Mouse (Mus musculus) midbrain, embryonic 14.5 days (tissue): ENCODE measurements around the gene Tab1. TPM values are rescaled to one million over a fixed set of nuclear protein-coding genes. Genes with fewer than 3 reads are reported as not detected.

Source experiments
- ATAC-seq: fragments of 200-750 bp; cut with Nextera tagmentation; 2 replicates; pipeline ENCODE4 v1.8.0; 2017; ENCODE audit warnings: moderate number of reproducible peaks, moderate library complexity; ENCODE audit not compliant: low FRiP score, low TSS enrichment
- DNase-seq: peaks from one replicate; pipeline ENCODE4 v3.0.0-alpha.2; 2015
- H3K27ac ChIP-seq: fragments of 300-500 bp; sonication (generic); replicated peaks from 2 replicates; pipeline ENCODE4 v1.5.1; 2014; ENCODE audit warnings: mild to moderate bottlenecking, low read depth, low read length, moderate library complexity
- H3K27me3 ChIP-seq: fragments of 300-500 bp; sonication (generic); 2 replicates; pipeline ENCODE4 v1.6.1; 2014; ENCODE audit warnings: low read length, control low read depth, mixed read lengths; ENCODE audit not compliant: control insufficient read depth, insufficient read depth
- H3K36me3 ChIP-seq: fragments of 300-500 bp; sonication (generic); 2 replicates; pipeline ENCODE4 v1.6.1; 2014; ENCODE audit warnings: low read length, control low read depth; ENCODE audit not compliant: control insufficient read depth, insufficient read depth
- H3K4me1 ChIP-seq: fragments of 300-500 bp; sonication (generic); 2 replicates; pipeline ENCODE4 v1.6.1; 2014; ENCODE audit warnings: mild to moderate bottlenecking, antibody characterized with exemption, low read length, control low read depth; ENCODE audit not compliant: control insufficient read depth, insufficient read depth
- H3K4me2 ChIP-seq: fragments of 300-500 bp; sonication (generic); 2 replicates; pipeline ENCODE4 v1.6.1; 2014; ENCODE audit warnings: mild to moderate bottlenecking, low read length, moderate library complexity
- H3K4me3 ChIP-seq: fragments of 300-500 bp; sonication (generic); replicated peaks from 2 replicates; pipeline ENCODE4 v1.5.1; 2014; ENCODE audit warnings: low read depth, low read length
- H3K9ac ChIP-seq: fragments of 300-500 bp; sonication (generic); replicated peaks from 2 replicates; pipeline ENCODE4 v1.6.1; 2014; ENCODE audit warnings: mild to moderate bottlenecking, low read length, moderate library complexity
- H3K9me3 ChIP-seq: fragments of 300-500 bp; sonication (generic); 2 replicates; pipeline ENCODE4 v1.6.1; 2016; ENCODE audit warnings: low read length, control low read depth, mixed read lengths; ENCODE audit not compliant: control insufficient read depth
- whole genome bisulfite sequencing: fragments of 180-500 bp; shearing (Covaris S2); extraction: QIAGEN DNeasy Blood & Tissue Kit; methylation state at CpG from one replicate; pipeline ENCODE4 v1.1.7; 2014; 5-methylcytosine and 5-hydroxymethylcytosine counted together
- polyA plus RNA-seq: library from polyadenylated mRNA; unstranded; fragments of >200 nt; fragmentation: Nextera tagmentation; extraction: Ambion mirVana; gene quantifications from 2 replicates; pipeline ENCODE4 v1.2.1, GENCODE M21; 2014

The Tab1 gene
- polyA plus RNA-seq, 1 experiment from 2014 or later = 42.5 TPM

DNA sequence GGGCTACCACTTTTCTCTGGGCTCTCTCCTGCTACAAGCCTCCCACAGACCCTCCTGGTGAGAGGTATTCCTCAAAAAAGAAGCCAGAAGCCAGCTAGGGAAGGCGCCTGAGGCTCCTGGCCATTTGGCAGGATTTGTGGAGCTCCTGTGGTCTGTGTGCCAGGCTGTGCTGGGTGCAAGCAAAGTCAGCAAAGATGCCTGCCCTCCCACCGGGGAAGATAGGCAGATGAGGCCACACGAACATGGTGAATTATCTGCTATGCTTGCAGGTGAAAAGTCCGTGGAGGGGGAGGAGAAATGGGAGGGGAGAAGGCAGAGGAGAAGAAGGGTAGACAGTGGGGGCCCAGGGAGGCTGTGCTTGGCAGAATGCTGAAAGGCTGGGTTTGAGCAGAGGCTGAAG, 37.4 kb downstream of the Tab1 start:
- Histone ChIP-seq H3K27me3 (no peaks in the 10 kb centered on the region), H3K9me3 (no peaks in the 10 kb centered on the region), H3K36me3 (no peaks in the 10 kb centered on the region), H3K27ac (no peak overlapping the region), H3K4me3 (no peak overlapping the region), H3K4me1 (peaks cover 9% of the 10 kb centered on the region), H3K9ac (no peak overlapping the region), H3K4me2 (no peak overlapping the region)
- no peak for ATAC-seq
- no peak for DNase-seq
- WGBS = 59% methylated on average over 4 of the region's 4 CpGs

DNA sequence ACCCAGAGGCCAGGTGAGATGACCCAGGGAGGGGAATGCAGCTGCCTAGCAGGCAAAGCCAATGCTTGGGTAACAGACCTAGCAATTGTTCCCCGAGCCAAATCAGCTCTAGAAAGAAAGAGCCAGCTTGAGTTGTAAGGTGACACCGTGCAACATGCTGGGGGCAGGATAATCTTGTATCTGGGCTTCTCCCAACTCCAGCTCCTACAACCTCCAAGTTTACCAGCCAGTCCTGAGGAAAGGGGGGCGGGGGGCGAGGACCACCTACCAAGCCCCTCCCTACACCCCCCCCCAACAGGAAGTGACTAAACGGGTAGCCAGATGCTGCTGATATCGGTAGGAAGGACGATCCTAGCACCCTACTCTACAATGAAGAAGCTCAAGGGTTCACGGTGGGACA, 38.4 kb downstream of the Tab1 start:
- DNase-seq (no peak), ATAC-seq (no peak)
- no peaks in the 10 kb centered on the region for H3K27me3 ChIP-seq
- peaks cover 11% of the 10 kb centered on the region for H3K4me1 ChIP-seq
- no peak overlapping the region for H3K4me2 ChIP-seq
- WGBS = 11% methylated on average over 8 of the region's 8 CpGs
- no peak overlapping the region for H3K9ac ChIP-seq
- H3K36me3 ChIP-seq = no peaks in the 10 kb centered on the region
- no peak overlapping the region for H3K4me3 ChIP-seq
- no peaks in the 10 kb centered on the region for H3K9me3 ChIP-seq
- H3K27ac ChIP-seq = no peak overlapping the region

DNA sequence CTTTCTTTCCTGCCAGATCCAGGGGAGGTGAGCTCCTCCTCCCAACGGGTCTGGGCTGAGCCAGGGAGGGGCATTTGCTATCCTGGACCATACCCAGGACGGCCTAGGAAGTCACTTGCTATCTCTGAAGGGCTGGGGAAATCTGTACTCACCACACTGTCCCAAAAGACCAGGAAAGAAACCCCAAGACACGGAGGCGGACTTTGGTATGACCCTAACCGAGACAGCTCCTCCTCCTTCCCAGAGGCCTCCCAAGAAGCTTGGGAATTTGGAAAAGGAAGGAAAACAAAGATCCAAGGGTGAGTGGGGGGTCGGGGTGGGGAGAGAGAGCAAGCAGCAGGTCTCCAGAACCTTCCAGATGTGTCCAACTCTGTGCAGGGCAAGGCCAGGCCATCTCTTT, 38.9 kb downstream of the Tab1 start:
- Histone ChIP-seq H3K4me2 (no peak overlapping the region), H3K4me1 (peaks cover 13% of the 10 kb centered on the region), H3K27me3 (no peaks in the 10 kb centered on the region), H3K9ac (no peak overlapping the region), H3K27ac (no peak overlapping the region), H3K36me3 (no peaks in the 10 kb centered on the region), H3K9me3 (no peaks in the 10 kb centered on the region), H3K4me3 (no peak overlapping the region)
- WGBS = 24% methylated on average over 6 of the region's 6 CpGs
- DNase-seq = no peak
- no peak for ATAC-seq

DNA sequence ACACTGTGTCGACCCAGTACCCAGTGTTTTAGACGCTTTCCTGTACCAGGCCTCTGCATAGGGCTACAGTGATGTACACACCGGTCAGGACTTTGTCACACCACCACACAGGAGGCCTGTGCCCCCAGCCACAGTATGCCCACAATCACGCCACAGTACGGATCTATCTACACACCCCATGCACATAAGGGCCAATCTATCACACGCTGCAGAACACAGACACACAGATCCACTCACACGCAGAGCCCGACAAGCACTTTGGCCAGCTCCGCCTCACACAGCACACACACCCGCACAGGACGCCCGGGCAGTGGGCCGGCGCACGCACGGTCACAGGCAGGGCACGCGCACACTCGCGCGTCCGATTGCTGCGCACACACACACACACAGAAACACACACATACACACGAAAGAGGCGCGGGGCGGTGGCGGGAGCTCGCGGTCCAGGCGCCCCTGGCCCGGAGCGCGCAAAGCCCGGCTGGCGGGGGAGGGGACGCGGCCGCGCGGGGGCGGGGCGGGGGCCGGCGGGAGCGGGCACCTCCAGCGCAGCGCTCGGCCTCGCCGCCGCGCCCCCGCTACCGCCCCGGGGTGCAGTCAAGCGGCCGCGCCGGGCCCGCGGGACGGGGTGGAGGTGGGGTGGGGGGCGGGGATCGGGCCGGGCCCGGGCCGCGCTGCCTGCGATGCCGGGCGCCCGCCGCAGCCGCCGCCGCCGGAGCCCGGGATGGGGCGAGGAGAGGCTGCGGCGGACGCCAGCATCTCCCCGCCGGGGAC, 40.3 kb downstream of the Tab1 start, which contains the start of gene Mgat3:
Gene Mgat3, plus strand, starts transcription at position 721 of the 771 bp plus-strand sequence.
- Histone ChIP-seq H3K9me3 (no peaks in the 10 kb centered on the region), H3K4me2 (peak within 1 kb of the TSS; percentile 75), H3K4me1 (peaks cover 15% of the 10 kb centered on the region), H3K27me3 (no peaks in the 10 kb centered on the region), H3K27ac (peak within 1 kb of the TSS; percentile 96), H3K36me3 (no peaks in the 10 kb centered on the region), H3K9ac (peak within 1 kb of the TSS; percentile 99), H3K4me3 (peak within 1 kb of the TSS; percentile 97)
- peak; percentile 84 for DNase-seq
- 3% methylated on average over 47 of the region's 85 CpGs for WGBS
- ATAC-seq = peak; percentile 63

DNA sequence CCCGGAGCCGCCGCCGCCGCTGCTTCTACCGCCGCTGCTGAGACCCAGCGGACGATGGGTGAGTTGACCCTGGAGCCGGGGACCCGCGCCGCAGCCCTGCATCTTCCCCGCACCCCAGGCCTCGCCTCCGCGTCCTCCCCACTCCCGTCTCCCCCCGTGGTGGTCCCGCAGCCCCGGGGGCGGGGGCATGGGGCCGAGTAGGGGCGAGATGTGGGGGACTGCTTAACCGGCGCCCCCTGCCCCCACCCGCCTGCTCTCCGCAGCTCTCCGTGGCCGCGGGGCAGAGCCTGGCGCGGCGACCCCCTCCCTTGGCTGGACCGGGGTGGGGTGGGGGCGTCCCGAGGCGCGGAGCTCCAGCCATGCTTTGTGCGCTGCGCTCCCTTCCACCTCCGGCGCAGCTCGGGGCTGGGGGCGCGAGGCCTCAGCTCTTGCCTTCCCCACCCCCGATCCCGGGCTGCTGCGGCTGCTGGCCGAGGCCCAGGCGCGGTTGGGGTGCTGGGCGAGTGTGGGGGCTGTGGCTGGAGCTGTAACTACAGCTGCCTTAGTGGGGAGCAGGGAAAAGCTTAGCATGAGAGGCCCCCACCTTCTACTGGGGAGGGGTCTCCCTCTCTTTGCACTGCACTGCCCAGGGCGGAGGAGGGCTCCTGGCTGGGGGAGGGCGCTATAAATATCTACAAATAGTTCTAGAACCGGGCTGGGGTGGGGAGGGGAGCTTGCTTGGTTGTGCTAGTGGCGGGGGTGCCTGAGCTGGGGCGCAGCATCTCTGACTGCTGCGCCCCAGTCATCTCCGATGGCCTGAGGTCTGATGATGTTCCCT, 41.1 kb downstream of the Tab1 start:
- peak; percentile 63 for ATAC-seq
- H3K4me3 ChIP-seq = peak overlapping the region; percentile 97
- H3K4me2 ChIP-seq = peak overlapping the region; percentile 75
- DNase-seq = peak; percentile 72
- peaks cover 15% of the 10 kb centered on the region for H3K4me1 ChIP-seq
- peak overlapping the region; percentile 96 for H3K27ac ChIP-seq
- no peaks in the 10 kb centered on the region for H3K36me3 ChIP-seq
- under 1% methylated on average over 49 of the region's 60 CpGs for WGBS
- H3K9me3 ChIP-seq = no peaks in the 10 kb centered on the region
- no peaks in the 10 kb centered on the region for H3K27me3 ChIP-seq
- peak overlapping the region; percentile 99 for H3K9ac ChIP-seq

DNA sequence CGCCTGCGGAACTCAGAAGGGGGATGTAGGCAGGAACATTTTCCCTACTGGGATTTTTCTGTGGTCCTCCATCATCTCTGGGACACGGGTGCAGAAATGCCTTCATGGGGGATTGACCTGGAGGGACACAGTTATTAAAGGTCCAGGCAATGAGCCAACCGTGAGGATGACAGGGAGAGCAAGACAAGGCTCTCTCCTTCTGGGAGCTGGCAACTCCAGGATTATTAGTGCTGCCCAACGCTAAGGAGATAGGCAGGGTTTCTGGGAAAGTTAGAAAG, 41.6 kb downstream of the Tab1 start:
- DNase-seq = peak; percentile 54
- Histone ChIP-seq H3K36me3 (no peaks in the 10 kb centered on the region), H3K27me3 (no peaks in the 10 kb centered on the region), H3K27ac (peak overlapping the region; percentile 96), H3K9ac (peak overlapping the region; percentile 99), H3K4me3 (peak overlapping the region; percentile 97), H3K4me1 (peaks cover 15% of the 10 kb centered on the region), H3K4me2 (peak overlapping the region; percentile 75), H3K9me3 (no peaks in the 10 kb centered on the region)
- no peak for ATAC-seq
- WGBS = 0% methylated on average over 5 of the region's 5 CpGs

DNA sequence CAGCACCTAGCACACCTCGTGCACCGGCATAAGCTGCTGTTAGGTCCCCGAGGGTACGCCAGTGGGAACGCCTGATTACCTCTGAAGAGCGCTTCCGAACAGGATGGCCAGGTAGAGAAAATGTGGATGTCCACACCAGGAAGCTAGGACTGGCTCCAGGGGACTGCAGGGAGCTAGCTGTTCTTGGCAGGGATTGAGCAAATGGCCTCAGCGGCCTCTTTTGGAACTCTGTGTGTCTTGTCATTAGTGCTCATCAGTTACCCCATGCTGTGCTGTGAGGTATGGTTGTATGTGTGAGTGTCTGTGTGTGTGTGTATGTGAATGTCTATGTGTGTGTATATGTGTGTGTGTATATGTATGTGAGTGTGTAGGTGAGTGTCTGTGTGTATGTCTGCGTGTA, 42.4 kb downstream of the Tab1 start:
- 77% methylated on average over 9 of the region's 9 CpGs for WGBS
- DNase-seq = no peak
- H3K27ac ChIP-seq = no peak overlapping the region

DNA sequence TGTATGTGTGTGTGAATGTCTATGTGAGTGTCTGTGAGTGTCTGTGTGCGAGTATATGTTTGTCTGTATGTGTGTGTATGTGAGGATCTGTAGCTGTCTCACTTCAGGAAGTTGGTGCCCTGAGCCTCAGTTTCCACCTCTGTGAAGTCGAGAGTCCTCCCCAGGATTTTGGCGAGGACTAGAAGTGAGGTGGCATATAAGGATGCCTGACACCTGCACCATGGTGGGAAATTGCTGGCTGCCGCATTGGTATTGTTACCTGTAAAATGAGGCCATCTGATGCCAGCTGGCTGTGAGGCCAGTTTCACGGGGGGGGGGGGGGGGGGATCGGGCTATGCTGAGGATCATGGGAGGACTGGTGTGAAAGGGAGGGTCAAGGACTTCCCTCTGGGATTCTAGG, 42.8 kb downstream of the Tab1 start:
- DNase-seq = no peak
- H3K4me3 ChIP-seq = no peak overlapping the region
- H3K9me3 ChIP-seq = no peaks in the 10 kb centered on the region
- no peak overlapping the region for H3K9ac ChIP-seq
- ATAC-seq = no peak
- WGBS = 77% methylated on average over 6 of the region's 6 CpGs
- peaks cover 15% of the 10 kb centered on the region for H3K4me1 ChIP-seq
- H3K4me2 ChIP-seq = peak overlapping the region; percentile 75
- H3K27ac ChIP-seq = no peak overlapping the region
- H3K36me3 ChIP-seq = 0 out of 2 replicates have a peak, but pooled peaks cover 1% of the 10 kb centered on the region
- H3K27me3 ChIP-seq = no peaks in the 10 kb centered on the region

More for the DNA sequence above, 42.4 kb downstream of the Tab1 start:
- no peak for ATAC-seq
- Histone ChIP-seq H3K9ac (peak overlapping the region; percentile 99; the same call in 1 of the 2 replicates), H3K27me3 (no peaks in the 10 kb centered on the region), H3K4me1 (peaks cover 15% of the 10 kb centered on the region), H3K36me3 (no peaks in the 10 kb centered on the region), H3K4me2 (peak overlapping the region; percentile 75), H3K9me3 (no peaks in the 10 kb centered on the region), H3K4me3 (peak overlapping the region; percentile 97)
